Mouse (Mus musculus) ES-Bruce4 (cell line): Measurements from ENCODE around the gene Abhd16a.

Experiments
- CTCF ChIP-seq: IDR thresholded peaks from one replicate; pipeline ENCODE4 v1.8.1; 2011; ENCODE audit warnings: low read depth, low read length
- EP300 ChIP-seq: IDR thresholded peaks from 2 replicates; pipeline ENCODE4 v1.6.1; 2011; ENCODE audit warnings: low read depth, low read length; ENCODE audit not compliant: insufficient read depth
- POLR2A ChIP-seq: IDR thresholded peaks from one replicate; pipeline ENCODE4 v1.8.1; 2011; ENCODE audit warnings: low read length; ENCODE audit not compliant: insufficient read depth

DNA sequence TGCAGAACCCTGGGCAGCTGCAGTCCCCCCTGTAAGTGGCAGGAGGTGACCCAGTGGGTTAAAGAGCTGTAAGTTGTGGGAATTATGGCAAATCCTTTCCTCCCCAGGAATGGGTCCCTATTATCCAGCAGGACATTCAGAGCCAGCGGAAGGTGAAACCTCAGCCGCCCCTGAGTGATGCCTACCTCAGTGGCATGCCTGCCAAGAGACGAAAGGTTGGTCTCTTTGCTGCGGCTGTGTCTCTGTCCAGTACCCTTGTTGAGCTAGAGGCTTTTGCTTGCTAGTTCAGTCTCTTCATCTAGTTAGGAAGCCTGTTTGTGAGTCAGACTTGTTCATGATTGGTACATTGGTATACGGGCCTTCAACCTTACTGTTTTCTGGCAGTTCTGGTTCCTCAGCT, 57.1 kb downstream of the Abhd16a start:
- TF ChIP-seq POLR2A (no peak), CTCF (no peak), EP300 (no peak)
